Mouse (Mus musculus) ovary, adult 2 months (tissue): Measurements from ENCODE around the gene Gm6377. TPM values are rescaled to one million over a fixed set of nuclear protein-coding genes. Genes with fewer than 3 reads are reported as not detected.

ENCODE experiments used
- polyA plus RNA-seq: library from polyadenylated mRNA; depleted of rRNA; stranded (reverse); fragments of >200 nt; gene quantifications from 2 replicates; pipeline ENCODE4 v1.2.3, GENCODE M21; 2012; rRNA removed

The Gm6377 gene
- polyA plus RNA-seq, result 0.06 TPM in 1 of 2 replicates, not detected in the other

DNA sequence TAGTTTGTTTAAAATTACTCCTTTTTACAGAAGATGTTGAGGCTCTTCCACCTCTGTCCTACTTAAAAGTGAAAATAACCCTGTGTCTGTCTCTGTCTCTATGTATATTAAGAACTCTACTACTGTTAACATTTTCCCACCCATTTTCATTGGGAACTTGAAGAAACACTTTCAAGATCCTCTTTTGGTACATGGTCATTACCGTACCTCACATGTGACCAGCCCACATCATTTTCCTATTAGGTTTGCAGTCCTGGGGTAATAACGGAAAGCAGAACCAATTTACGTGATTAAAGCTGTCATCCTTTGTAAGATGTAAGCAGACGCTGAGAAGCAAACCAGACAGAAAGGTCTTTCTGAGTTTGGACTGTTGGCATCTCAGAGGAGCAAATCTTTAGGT lies at the start of gene Gm6377:
Gene Gm6377 (plus strand): TSS at position 289 of the 400 bp plus-strand sequence.

Other genes starting within 250 kb of the Gm6377 start
- gene Hmgn5, start 183.4 kb upstream of the Gm6377 start, polyA plus RNA-seq, result 0.10 and 0.15 TPM in 2 replicates
- 4.4 and 4.6 TPM in 2 replicates for gene Sh3bgrl, start 101.4 kb upstream of the Gm6377 start, polyA plus RNA-seq